Mouse (Mus musculus) hindbrain, embryonic 16.5 days (tissue): ENCODE results near the gene Ano3. TPM values are rescaled to one million over a fixed set of nuclear protein-coding genes. Genes with fewer than 3 reads are reported as not detected.
"Not testable (repeated sequence)": the region's sequence is repeated elsewhere in the genome, so short reads cannot be mapped to it uniquely, and the experiment has no call there.

Experiments used
- ATAC-seq: fragments of 200-750 bp; cut with Nextera tagmentation; 2 replicates; pipeline ENCODE4 v1.8.0; 2017; ENCODE audit warnings: moderate TSS enrichment, moderate library complexity
- H3K27ac ChIP-seq: fragments of 300-500 bp; sonication (generic); 2 replicates; pipeline ENCODE4 v1.5.1; 2014; ENCODE audit warnings: low read depth, mild to moderate bottlenecking, control low read depth, low read length, moderate library complexity
- H3K27me3 ChIP-seq: fragments of 300-500 bp; sonication (generic); replicated peaks from 2 replicates; pipeline ENCODE4 v1.6.1; 2014; ENCODE audit warnings: low read length; ENCODE audit not compliant: control insufficient read depth, insufficient read depth
- H3K36me3 ChIP-seq: fragments of 300-500 bp; sonication (generic); 2 replicates; pipeline ENCODE4 v1.6.1; 2014; ENCODE audit warnings: mild to moderate bottlenecking, low read length, moderate library complexity, mixed read lengths; ENCODE audit not compliant: control insufficient read depth, insufficient read depth
- H3K4me1 ChIP-seq: fragments of 300-500 bp; sonication (generic); 2 replicates; pipeline ENCODE4 v1.6.1; 2014; ENCODE audit warnings: low read depth, low read length; ENCODE audit not compliant: control insufficient read depth, insufficient read depth
- H3K4me2 ChIP-seq: fragments of 300-500 bp; sonication (generic); 2 replicates; pipeline ENCODE4 v1.6.1; 2014; ENCODE audit warnings: mild to moderate bottlenecking, low read length, control low read depth, moderate library complexity
- H3K4me3 ChIP-seq: fragments of 300-500 bp; sonication (generic); 2 replicates; pipeline ENCODE4 v1.5.1; 2014; ENCODE audit warnings: mild to moderate bottlenecking, low read length, control low read depth, moderate library complexity
- H3K9ac ChIP-seq: fragments of 300-500 bp; sonication (generic); 2 replicates; pipeline ENCODE4 v1.6.1; 2014; ENCODE audit warnings: low read depth, mild to moderate bottlenecking, control low read depth, low read length, moderate library complexity
- H3K9me3 ChIP-seq: fragments of 300-500 bp; sonication (generic); 2 replicates; pipeline ENCODE4 v1.6.1; 2014; ENCODE audit warnings: mild to moderate bottlenecking, low read length, moderate library complexity; ENCODE audit not compliant: control insufficient read depth
- WGBS: fragments of 180-500 bp; shearing (Covaris S2); extraction: QIAGEN DNeasy Blood & Tissue Kit; methylation state at CpG from one replicate; pipeline ENCODE4 v1.1.7; 2014; 5-methylcytosine and 5-hydroxymethylcytosine counted together
- polyA plus RNA-seq: library from polyadenylated mRNA; unstranded; fragments of >200 nt; fragmentation: Nextera tagmentation; extraction: Ambion mirVana; gene quantifications from 2 replicates; pipeline ENCODE4 v1.2.1, GENCODE M21; 2015

Ano3 gene
- polyA plus RNA-seq = 0.98 and 1.1 TPM in 2 replicates

- H3K4me1 ChIP-seq, H3K36me3 ChIP-seq, H3K9me3 ChIP-seq, ATAC-seq, H3K27me3 ChIP-seq, H3K27ac ChIP-seq: not testable (repeated sequence)
- Histone ChIP-seq H3K9ac (peak within 1 kb of the TSS; percentile 39), H3K4me3 (peak within 1 kb of the TSS; percentile 43), H3K4me2 (peak within 1 kb of the TSS; percentile 58)
These were observed at the start of gene Ano3 for GRCm38 (mm10) chr2:110950823-110951222. Gene Ano3 (minus strand): TSS chr2:110950923.

DNA sequence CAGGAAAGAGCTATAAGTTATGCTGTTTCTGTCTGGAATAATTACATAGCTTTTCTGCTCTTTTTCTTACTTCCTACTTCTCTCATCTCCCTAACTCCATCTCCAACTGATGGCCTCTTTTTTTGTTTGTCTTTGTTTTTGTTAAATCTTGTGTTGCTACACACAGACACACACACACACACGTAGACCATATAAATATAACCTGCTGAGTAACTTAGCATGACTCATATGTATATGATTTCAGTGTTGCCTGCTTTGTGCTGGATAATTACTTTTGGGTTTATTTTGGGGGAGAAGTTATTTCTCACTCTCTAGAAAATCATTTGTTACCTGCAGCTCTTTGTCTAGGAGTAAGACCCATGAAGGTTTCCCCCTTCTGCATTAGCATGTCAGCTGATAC lies 39.3 kb upstream of the Ano3 start:
- Histone ChIP-seq H3K36me3 (no peaks in the 10 kb centered on the region), H3K9me3 (no peaks in the 10 kb centered on the region), H3K4me2 (no peak overlapping the region), H3K4me1 (no peaks in the 10 kb centered on the region), H3K9ac (no peak overlapping the region), H3K27me3 (no peaks in the 10 kb centered on the region), H3K4me3 (no peak overlapping the region), H3K27ac (no peak overlapping the region)
- WGBS = 77% methylated on average over 1 of the region's 1 CpGs
- no peak for ATAC-seq

DNA sequence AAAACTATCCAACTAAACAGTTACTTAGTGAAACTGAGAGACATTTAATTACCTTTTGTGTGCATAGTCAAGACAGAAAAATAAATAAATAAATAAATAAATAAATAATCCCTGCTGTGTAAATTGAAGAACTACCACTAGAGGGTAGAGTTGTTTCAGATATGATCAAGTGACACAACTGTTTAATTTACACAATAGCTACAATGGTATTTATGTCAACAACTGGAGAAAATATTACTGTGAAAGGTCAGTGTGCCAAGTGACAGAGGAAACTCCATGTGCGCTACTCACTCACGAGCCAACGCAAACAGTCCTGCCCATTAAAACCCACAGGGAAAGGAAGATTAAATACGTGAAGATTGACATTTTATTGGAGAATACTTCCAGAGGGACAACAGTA lies 38.8 kb upstream of the Ano3 start:
- no peak overlapping the region for H3K4me2 ChIP-seq
- H3K9ac ChIP-seq = no peak overlapping the region
- no peaks in the 10 kb centered on the region for H3K36me3 ChIP-seq
- no peak overlapping the region for H3K27ac ChIP-seq
- WGBS = 69% methylated on average over 4 of the region's 4 CpGs
- no peaks in the 10 kb centered on the region for H3K27me3 ChIP-seq
- H3K4me1 ChIP-seq = no peaks in the 10 kb centered on the region
- no peak for ATAC-seq
- H3K4me3 ChIP-seq = no peak overlapping the region
- H3K9me3 ChIP-seq = no peaks in the 10 kb centered on the region

GRCm38 (mm10) chr2:110985853-110986271 lies 35.1 kb upstream of the Ano3 start:
- no peak overlapping the region for H3K27ac ChIP-seq
- peak; percentile 78; the same call in 1 of the 2 replicates for ATAC-seq

GRCm38 (mm10) chr2:110981733-110982132 lies 31.0 kb upstream of the Ano3 start:
- Histone ChIP-seq H3K27ac (no peak overlapping the region), H3K9me3 (no peaks in the 10 kb centered on the region), H3K4me2 (no peak overlapping the region), H3K4me3 (no peak overlapping the region), H3K4me1 (no peaks in the 10 kb centered on the region), H3K27me3 (no peaks in the 10 kb centered on the region), H3K9ac (no peak overlapping the region), H3K36me3 (no peaks in the 10 kb centered on the region)
- peak; percentile 80 for ATAC-seq
- WGBS = 28% methylated on average over 1 of the region's 1 CpGs

More at GRCm38 (mm10) chr2:110985853-110986271, 35.1 kb upstream of the Ano3 start:
- Histone ChIP-seq H3K4me3 (no peak overlapping the region), H3K4me2 (no peak overlapping the region), H3K9me3 (no peaks in the 10 kb centered on the region), H3K9ac (no peak overlapping the region), H3K27me3 (no peaks in the 10 kb centered on the region), H3K36me3 (no peaks in the 10 kb centered on the region), H3K4me1 (no peaks in the 10 kb centered on the region)
- WGBS = 58% methylated on average over 2 of the region's 2 CpGs

GRCm38 (mm10) chr2:110979610-110980009 lies 28.9 kb upstream of the Ano3 start:
- no peak for ATAC-seq
- H3K27me3 ChIP-seq = no peaks in the 10 kb centered on the region
- H3K9me3 ChIP-seq = no peaks in the 10 kb centered on the region
- H3K4me1 ChIP-seq = no peaks in the 10 kb centered on the region
- no peak overlapping the region for H3K27ac ChIP-seq
- H3K9ac ChIP-seq = no peak overlapping the region
- no peak overlapping the region for H3K4me2 ChIP-seq
- 94% methylated on average over 2 of the region's 2 CpGs for WGBS
- H3K4me3 ChIP-seq = no peak overlapping the region
- H3K36me3 ChIP-seq = no peaks in the 10 kb centered on the region

- ATAC-seq = no peak
- Histone ChIP-seq H3K4me1 (no peaks in the 10 kb centered on the region), H3K36me3 (no peaks in the 10 kb centered on the region), H3K4me3 (no peak overlapping the region), H3K27ac (no peak overlapping the region), H3K9me3 (no peaks in the 10 kb centered on the region), H3K27me3 (no peaks in the 10 kb centered on the region), H3K9ac (no peak overlapping the region), H3K4me2 (no peak overlapping the region)
- WGBS = 89% methylated on average over 2 of the region's 2 CpGs
These were observed 26.1 kb upstream of the Ano3 start for GRCm38 (mm10) chr2:110976871-110977270.

DNA sequence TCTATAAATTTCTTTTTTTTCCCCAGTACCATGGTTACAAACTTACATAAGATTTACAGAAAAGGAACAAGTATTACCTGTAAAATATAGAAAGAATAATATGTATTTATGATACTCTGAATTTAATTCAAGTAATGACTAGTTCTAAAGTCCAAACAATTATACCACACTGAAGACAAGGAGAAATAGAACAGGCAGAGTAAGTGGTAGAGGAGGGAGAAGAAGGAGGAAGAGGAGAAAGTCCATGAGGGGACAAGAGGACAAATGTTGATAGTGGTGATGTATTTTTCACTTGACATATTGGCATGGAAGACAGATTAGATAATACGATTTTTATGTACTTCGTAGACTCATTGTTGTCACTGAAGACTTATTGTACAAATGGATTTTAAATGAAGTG lies 19.4 kb upstream of the Ano3 start:
- 76% methylated on average over 2 of the region's 2 CpGs for WGBS

GRCm38 (mm10) chr2:110965398-110965797 lies 14.7 kb upstream of the Ano3 start:
- Histone ChIP-seq H3K4me2 (no peak overlapping the region), H3K9me3 (no peaks in the 10 kb centered on the region), H3K36me3 (no peaks in the 10 kb centered on the region), H3K9ac (no peak overlapping the region), H3K27ac (no peak overlapping the region), H3K4me1 (no peaks in the 10 kb centered on the region), H3K27me3 (no peaks in the 10 kb centered on the region), H3K4me3 (no peak overlapping the region)
- WGBS = 96% methylated on average over 3 of the region's 3 CpGs
- no peak for ATAC-seq

More for the DNA sequence above, 19.4 kb upstream of the Ano3 start:
- no peaks in the 10 kb centered on the region for H3K27me3 ChIP-seq
- H3K4me1 ChIP-seq = no peaks in the 10 kb centered on the region
- H3K27ac ChIP-seq = no peak overlapping the region
- no peaks in the 10 kb centered on the region for H3K36me3 ChIP-seq
- no peak overlapping the region for H3K4me2 ChIP-seq
- ATAC-seq = no peak
- H3K9ac ChIP-seq = no peak overlapping the region
- H3K4me3 ChIP-seq = no peak overlapping the region
- no peaks in the 10 kb centered on the region for H3K9me3 ChIP-seq

GRCm38 (mm10) chr2:110950432-110950803 lies 305 bp downstream of the Ano3 start:
- Histone ChIP-seq H3K36me3 (no peaks in the 10 kb centered on the region), H3K9ac (peak overlapping the region; percentile 39), H3K27me3 (no peaks in the 10 kb centered on the region), H3K9me3 (no peaks in the 10 kb centered on the region), H3K4me2 (peak overlapping the region; percentile 58), H3K4me3 (peak overlapping the region; percentile 43), H3K27ac (no peak overlapping the region), H3K4me1 (no peaks in the 10 kb centered on the region)
- WGBS = 66% methylated on average over 3 of the region's 3 CpGs
- ATAC-seq = 0 out of 2 replicates have a peak, but pooled peaks have one; percentile 41
